In the genomic region with DNA sequence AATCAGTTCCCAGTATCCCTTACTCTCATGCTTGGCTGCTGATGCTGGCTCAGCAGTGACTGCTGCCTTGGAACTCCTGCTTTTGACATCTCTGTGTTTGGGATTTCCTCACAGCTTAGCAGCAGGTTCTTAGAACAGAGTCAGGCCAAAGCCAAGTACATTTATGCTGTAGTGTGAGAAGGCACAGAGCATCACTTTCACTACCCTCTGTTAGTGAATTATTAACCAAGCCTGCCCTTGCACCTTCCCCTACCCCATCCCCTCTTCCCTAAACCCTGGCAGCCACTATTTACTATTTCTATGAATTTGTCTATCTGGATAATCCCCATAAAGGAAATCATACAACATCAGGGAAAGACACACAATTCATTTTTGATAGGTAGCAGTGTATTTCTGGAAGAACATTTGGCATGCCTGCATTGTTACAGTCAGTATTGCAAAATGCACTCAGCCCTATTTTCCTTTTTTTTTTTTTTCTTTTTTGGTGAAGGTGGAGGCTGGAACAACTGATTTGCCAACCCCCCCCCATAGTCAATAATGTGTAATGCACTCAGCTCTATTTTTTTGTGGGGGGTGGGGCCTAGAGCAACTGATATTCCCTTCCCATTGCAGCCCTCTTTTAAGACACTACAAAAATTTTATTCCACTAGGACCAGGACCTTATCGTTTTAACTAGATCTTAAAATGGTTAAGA, we compare ENCODE assay signal across 18 mouse cellular contexts. TPM values are rescaled to one million over a fixed set of nuclear protein-coding genes. Genes with fewer than 3 reads are reported as not detected.
DNase-seq lines count a peak whose midpoint lies in the region; ATAC-seq and TF ChIP-seq lines count a peak whose summit lies in the region.
"Had no signal": no experiment of that assay in that cellular context is flagged by ENCODE, and none has a peak within 500 bp of the region (broad histone marks: within the 10 kb centered on the region; RNA-seq: fewer than 3 reads in every experiment).

No protein-coding gene starts in this region.

- H3K27me3 ChIP-seq in liver, embryonic 11.5 days (replicated peaks; ENCODE audit: control insufficient read depth, insufficient read depth, low read length), result no peaks in the 10 kb centered on the region
- H3K27me3 ChIP-seq in liver, embryonic 12.5 days (replicated peaks), result no peaks in the 10 kb centered on the region
- no peaks in the 10 kb centered on the region for H3K27me3 ChIP-seq in liver, embryonic 16.5 days (ENCODE audit: control insufficient read depth, insufficient read depth, low read depth, low read length)
- H3K27me3 ChIP-seq in intestine, postnatal 0 days (replicated peaks; ENCODE audit: control insufficient read depth, insufficient read depth, low read length), result no peaks in the 10 kb centered on the region
- H3K27me3 ChIP-seq: embryonic facial prominence, embryonic 13.5 days; forebrain, embryonic 12.5 days; heart, embryonic 12.5 days had no signal

- peak overlapping the region; percentile 19; the same call in 1 of the 2 replicates for H3K4me2 ChIP-seq in liver, embryonic 11.5 days
- H3K4me2 ChIP-seq in liver, embryonic 12.5 days, result no peak overlapping the region
- no peak overlapping the region for H3K4me2 ChIP-seq in liver, embryonic 16.5 days (ENCODE audit: low read depth, low read length)
- no peak overlapping the region for H3K4me2 ChIP-seq in intestine, postnatal 0 days (replicated peaks; ENCODE audit: low read depth)
- H3K4me2 ChIP-seq: embryonic facial prominence, embryonic 13.5 days; forebrain, embryonic 12.5 days; heart, embryonic 12.5 days had no signal

- peak; percentile 16 for DNase-seq in kidney, postnatal 14 days
- no peak for DNase-seq in kidney, adult 9 months
- no peak for DNase-seq in liver, embryonic 11.5 days (ENCODE audit: low spot score)
- no peak for DNase-seq in lung, postnatal 25 days (ENCODE audit: low spot score)
- DNase-seq: adrenal gland, adult 2 months; adrenal gland, postnatal 25 days; cerebellum, adult 18-20 months; cerebellum, adult 9-11 months; cerebellum, postnatal 36 days; forebrain, postnatal 0 days; gastrocnemius, postnatal 14 days had no signal

- peak; percentile 57; the same call in 1 of the 2 replicates for ATAC-seq in liver, embryonic 11.5 days (replicated peaks; ENCODE audit: low FRiP score)
- peak; percentile 43; the same call in 1 of the 2 replicates for ATAC-seq in liver, embryonic 12.5 days
- peak; percentile 82 for ATAC-seq in liver, embryonic 16.5 days (ENCODE audit: low read depth)
- no peak for ATAC-seq in intestine, postnatal 0 days
- ATAC-seq: forebrain, postnatal 0 days had no signal

- H3K9ac ChIP-seq in liver, embryonic 11.5 days (ENCODE audit: low read depth, low read length), result no peak overlapping the region
- H3K9ac ChIP-seq in liver, embryonic 12.5 days, result no peak overlapping the region
- H3K9ac ChIP-seq in liver, embryonic 16.5 days (ENCODE audit: low read depth, low read length), result no peak overlapping the region
- no peak overlapping the region for H3K9ac ChIP-seq in intestine, postnatal 0 days (ENCODE audit: low read depth, low read length)
- H3K9ac ChIP-seq: embryonic facial prominence, embryonic 13.5 days; forebrain, embryonic 12.5 days; forebrain, postnatal 0 days; heart, embryonic 12.5 days had no signal

- H3K27ac ChIP-seq in liver, embryonic 11.5 days (ENCODE audit: low read depth, low read length), result no peak overlapping the region
- no peak overlapping the region for H3K27ac ChIP-seq in liver, embryonic 12.5 days
- peak overlapping the region; percentile 71 for H3K27ac ChIP-seq in liver, embryonic 16.5 days (ENCODE audit: low read length)
- H3K27ac ChIP-seq in intestine, postnatal 0 days (ENCODE audit: low read depth, low read length), result no peak overlapping the region
- H3K27ac ChIP-seq: embryonic facial prominence, embryonic 13.5 days; forebrain, embryonic 12.5 days; hindbrain, embryonic 10.5 days had no signal

- no peaks in the 10 kb centered on the region for H3K9me3 ChIP-seq in liver, embryonic 11.5 days (ENCODE audit: control insufficient read depth, low read length)
- H3K9me3 ChIP-seq in liver, embryonic 12.5 days (replicated peaks), result no peaks in the 10 kb centered on the region
- H3K9me3 ChIP-seq in liver, embryonic 16.5 days (replicated peaks; ENCODE audit: control insufficient read depth, low read length), result no peaks in the 10 kb centered on the region
- H3K9me3 ChIP-seq in intestine, postnatal 0 days (ENCODE audit: control insufficient read depth), result no peaks in the 10 kb centered on the region
- H3K9me3 ChIP-seq: embryonic facial prominence, embryonic 13.5 days; forebrain, embryonic 12.5 days; heart, embryonic 12.5 days; hindbrain, embryonic 10.5 days had no signal

- TF ChIP-seq CTCF in intestine, postnatal 0 days (IDR thresholded peaks at IDR 0.05; ENCODE audit: low read depth), result no peak

- peaks cover 9% of the 10 kb centered on the region for H3K4me1 ChIP-seq in liver, embryonic 11.5 days (replicated peaks; ENCODE audit: control insufficient read depth, insufficient read depth, low read length)
- H3K4me1 ChIP-seq in liver, embryonic 12.5 days, result peaks cover 28% of the 10 kb centered on the region
- peaks cover 7% of the 10 kb centered on the region for H3K4me1 ChIP-seq in liver, embryonic 16.5 days (ENCODE audit: control insufficient read depth, low read depth, low read length)
- no peaks in the 10 kb centered on the region for H3K4me1 ChIP-seq in intestine, postnatal 0 days (replicated peaks; ENCODE audit: control insufficient read depth, insufficient read depth, low read length)
- H3K4me1 ChIP-seq: embryonic facial prominence, embryonic 13.5 days; forebrain, embryonic 12.5 days; heart, embryonic 12.5 days; hindbrain, embryonic 10.5 days had no signal

- no peak overlapping the region for H3K4me3 ChIP-seq in liver, embryonic 11.5 days (ENCODE audit: low read depth, low read length)
- H3K4me3 ChIP-seq in liver, embryonic 12.5 days, result no peak overlapping the region
- no peak overlapping the region for H3K4me3 ChIP-seq in liver, embryonic 16.5 days (ENCODE audit: low read depth, low read length)
- H3K4me3 ChIP-seq in intestine, postnatal 0 days (ENCODE audit: low read depth, low read length), result no peak overlapping the region
- H3K4me3 ChIP-seq: embryonic facial prominence, embryonic 13.5 days; forebrain, embryonic 12.5 days; heart, embryonic 12.5 days; hindbrain, embryonic 10.5 days had no signal

- 86% methylated on average over 1 of the region's 1 CpGs for WGBS in liver, embryonic 11.5 days
- 87% methylated on average over 1 of the region's 1 CpGs for WGBS in liver, embryonic 12.5 days (ENCODE audit: insufficient replicate concordance)
- WGBS in liver, embryonic 16.5 days (ENCODE audit: insufficient replicate concordance), result 80% methylated on average over 1 of the region's 1 CpGs
- 98% methylated on average over 1 of the region's 1 CpGs for WGBS in intestine, postnatal 0 days

- peaks cover 5% of the 10 kb centered on the region; the same call in 1 of the 2 replicates for H3K36me3 ChIP-seq in liver, embryonic 11.5 days (ENCODE audit: control insufficient read depth, insufficient read depth, low read length)
- H3K36me3 ChIP-seq in liver, embryonic 12.5 days, result peaks cover 32% of the 10 kb centered on the region
- H3K36me3 ChIP-seq in liver, embryonic 16.5 days (ENCODE audit: control insufficient read depth, insufficient read depth), result peaks cover 2% of the 10 kb centered on the region; the same call in 1 of the 2 replicates
- H3K36me3 ChIP-seq in intestine, postnatal 0 days (ENCODE audit: control insufficient read depth, insufficient read depth), result peaks cover 15% of the 10 kb centered on the region

RNA-seq across cellular contexts. Expression of gene Immt, which starts 9.6 kb away (rescaled TPM):
- 222 and 247 TPM in 2 replicates for polyA plus RNA-seq in liver, embryonic 11.5 days (2014; fragmentation: Nextera tagmentation; extraction: Ambion mirVana)
- polyA plus RNA-seq in liver, embryonic 12.5 days (2016; fragmentation: Nextera tagmentation; extraction: Ambion mirVana), result 156 and 176 TPM in 2 replicates
- 111 and 113 TPM in 2 replicates for polyA plus RNA-seq in liver, embryonic 16.5 days (2015; fragmentation: Nextera tagmentation; extraction: Ambion mirVana)
- 171 and 180 TPM in 2 replicates for polyA plus RNA-seq in intestine, postnatal 0 days (2015; fragmentation: Nextera tagmentation; extraction: Ambion mirVana)

RNA-seq across cellular contexts. Expression of gene Mrpl35, which starts 14.0 kb away (rescaled TPM):
- 110 and 111 TPM in 2 replicates for polyA plus RNA-seq in liver, embryonic 11.5 days (2014; fragmentation: Nextera tagmentation; extraction: Ambion mirVana)
- polyA plus RNA-seq in liver, embryonic 12.5 days (2016; fragmentation: Nextera tagmentation; extraction: Ambion mirVana), result 81.6 and 82.7 TPM in 2 replicates
- 51.1 and 55.0 TPM in 2 replicates for polyA plus RNA-seq in liver, embryonic 16.5 days (2015; fragmentation: Nextera tagmentation; extraction: Ambion mirVana)
- polyA plus RNA-seq in intestine, postnatal 0 days (2015; fragmentation: Nextera tagmentation; extraction: Ambion mirVana), result 61.4 and 62.1 TPM in 2 replicates
